Mouse (Mus musculus) cerebellum, postnatal 36 days (tissue): ENCODE results near the gene Gfy.
A peak's percentile ranks its signal among the peaks of the same experiment; 100 is the strongest.
"Not testable (repeated sequence)": the region's sequence is repeated elsewhere in the genome, so short reads cannot be mapped to it uniquely, and the experiment has no call there.

Experiments
- DNase-seq, 2 experiments: peaks; one replicate each; pipeline ENCODE4 v3.0.0; 2021 to 2022; ENCODE audit warnings: mixed read lengths in 2 of 2

Gene Gfy

DNA sequence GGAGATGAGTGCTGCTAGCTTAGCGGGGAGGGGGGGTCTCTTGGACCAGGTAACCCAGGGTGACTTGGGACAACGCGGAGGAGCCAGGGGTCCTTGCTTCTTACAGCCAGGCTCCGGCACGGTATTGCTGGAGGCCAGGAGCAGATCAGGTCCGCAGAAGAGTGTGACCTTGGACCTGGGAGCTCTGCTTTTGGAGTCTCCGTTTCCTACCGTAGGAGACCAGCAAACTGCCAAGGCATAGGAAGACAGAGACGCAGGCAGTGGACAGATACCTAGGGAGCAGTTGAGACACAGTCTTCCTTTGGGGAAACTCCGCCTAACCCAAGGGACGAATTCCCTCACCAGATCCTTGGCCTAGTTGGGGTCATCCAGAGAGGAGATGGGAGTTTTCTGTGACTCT, 13.7 kb downstream of the Gfy start:
- peak in 1 of 2 experiments; percentile 22 for DNase-seq

DNA sequence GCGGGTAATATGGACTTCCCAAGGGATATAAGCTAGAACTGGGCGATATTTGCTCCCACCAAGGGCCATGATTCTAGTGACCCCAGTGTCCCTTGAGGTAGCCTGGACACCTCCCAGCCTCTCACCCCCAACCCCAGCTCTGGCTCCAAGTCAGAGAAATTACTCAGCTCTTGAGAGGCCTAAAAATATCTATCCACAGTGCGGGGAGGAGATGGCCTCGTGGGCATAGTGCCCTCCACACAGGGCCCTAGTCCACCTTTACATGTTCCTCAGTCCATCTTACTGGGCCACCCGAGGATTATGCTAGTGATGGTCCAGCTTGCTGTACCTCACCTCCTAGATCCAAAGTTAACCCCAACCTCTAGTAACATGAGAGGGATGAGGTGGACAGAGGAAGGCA, 14.5 kb downstream of the Gfy start:
- peak; percentile 66 to 74 for DNase-seq

DNA sequence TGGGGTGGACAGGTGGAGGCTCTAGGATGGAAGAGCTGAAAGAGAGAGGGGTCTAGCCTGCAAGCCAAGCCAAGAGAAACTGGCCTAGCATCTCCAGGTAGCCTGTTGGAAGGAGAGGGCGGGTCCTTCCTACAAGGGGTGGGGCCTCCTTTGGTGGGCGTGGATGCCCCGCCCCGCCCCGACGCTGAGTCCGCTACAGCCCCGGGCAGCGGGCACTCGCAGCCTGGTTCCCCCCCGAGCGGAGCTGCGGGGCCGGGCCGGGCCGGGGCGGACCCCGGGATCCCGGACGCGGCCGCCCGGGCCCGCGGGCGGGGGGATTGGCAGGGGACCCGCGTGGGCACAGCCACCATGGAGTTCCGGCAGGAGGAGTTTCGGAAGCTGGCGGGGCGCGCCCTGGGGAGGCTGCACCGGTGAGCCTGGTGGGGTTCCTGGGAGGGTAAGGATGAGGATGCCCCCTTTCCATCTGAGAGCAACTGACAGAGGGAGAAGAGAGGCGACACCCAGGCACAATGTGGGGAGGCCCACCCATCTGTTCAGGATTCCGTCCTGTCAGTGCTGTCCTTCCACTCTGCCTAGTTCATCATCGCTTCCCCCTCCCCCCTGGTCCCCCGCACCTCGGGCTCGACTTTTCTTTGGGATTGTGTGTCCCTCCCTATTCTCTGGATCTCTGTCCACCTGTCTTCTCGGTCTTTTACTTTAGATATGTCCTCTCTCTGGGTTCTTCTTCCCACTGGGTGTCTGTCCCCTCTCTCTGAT, 15.5 kb downstream of the Gfy start, which contains the start of gene Slc17a7:
Slc17a7 (plus strand) TSS at position 215 of the 756 bp plus-strand sequence.
- peak; percentile 79 to 85 for DNase-seq

DNA sequence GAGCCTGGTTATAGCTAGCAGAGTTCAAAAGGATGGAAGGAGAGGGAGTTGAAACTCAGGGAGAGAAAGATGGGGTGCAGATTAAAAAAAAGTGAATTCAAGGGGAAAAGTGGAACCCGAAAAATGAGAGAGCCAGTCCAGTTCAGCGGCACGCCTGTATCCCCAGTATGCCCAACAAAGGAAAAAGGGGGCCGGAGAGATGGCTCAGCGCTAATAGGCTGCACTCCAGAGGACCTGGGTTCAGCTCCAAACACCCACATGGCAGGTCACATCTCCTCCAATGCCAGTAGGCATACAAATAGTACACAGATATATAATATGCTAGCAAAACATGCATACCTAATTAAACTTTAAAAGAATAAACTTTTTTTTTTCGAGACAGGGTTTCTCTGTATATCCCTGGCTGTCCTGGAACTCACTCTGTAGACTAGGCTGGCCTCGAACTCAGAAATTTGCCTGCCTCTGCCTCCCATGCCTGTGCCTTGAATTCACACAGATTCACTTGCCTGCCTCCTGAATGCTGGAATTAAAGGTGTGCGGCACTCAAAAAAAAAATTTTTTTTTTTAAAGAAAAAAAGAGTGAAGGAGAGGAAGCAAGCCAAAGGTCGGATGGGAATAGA, 16.3 kb downstream of the Gfy start:
- no peak for DNase-seq

DNA sequence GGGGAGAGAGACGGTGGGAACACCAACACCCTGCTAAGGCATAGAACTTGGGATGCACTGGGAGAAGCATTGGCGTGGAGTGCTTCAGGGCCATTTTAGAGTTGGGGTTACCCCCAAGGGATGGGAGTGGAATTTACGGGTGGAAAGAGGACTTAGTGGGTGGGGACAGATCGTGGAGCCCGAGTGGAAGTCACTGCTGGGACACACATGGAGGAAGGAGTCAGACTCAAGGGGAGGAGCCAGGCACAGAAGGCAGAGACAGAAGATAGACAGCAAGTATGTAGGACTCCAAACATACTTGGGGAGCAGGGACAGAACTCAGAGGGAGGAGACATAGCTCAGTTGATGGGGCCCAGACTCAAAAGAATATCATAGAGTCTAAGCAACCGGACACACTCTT, 16.8 kb downstream of the Gfy start:
- no peak for DNase-seq

DNA sequence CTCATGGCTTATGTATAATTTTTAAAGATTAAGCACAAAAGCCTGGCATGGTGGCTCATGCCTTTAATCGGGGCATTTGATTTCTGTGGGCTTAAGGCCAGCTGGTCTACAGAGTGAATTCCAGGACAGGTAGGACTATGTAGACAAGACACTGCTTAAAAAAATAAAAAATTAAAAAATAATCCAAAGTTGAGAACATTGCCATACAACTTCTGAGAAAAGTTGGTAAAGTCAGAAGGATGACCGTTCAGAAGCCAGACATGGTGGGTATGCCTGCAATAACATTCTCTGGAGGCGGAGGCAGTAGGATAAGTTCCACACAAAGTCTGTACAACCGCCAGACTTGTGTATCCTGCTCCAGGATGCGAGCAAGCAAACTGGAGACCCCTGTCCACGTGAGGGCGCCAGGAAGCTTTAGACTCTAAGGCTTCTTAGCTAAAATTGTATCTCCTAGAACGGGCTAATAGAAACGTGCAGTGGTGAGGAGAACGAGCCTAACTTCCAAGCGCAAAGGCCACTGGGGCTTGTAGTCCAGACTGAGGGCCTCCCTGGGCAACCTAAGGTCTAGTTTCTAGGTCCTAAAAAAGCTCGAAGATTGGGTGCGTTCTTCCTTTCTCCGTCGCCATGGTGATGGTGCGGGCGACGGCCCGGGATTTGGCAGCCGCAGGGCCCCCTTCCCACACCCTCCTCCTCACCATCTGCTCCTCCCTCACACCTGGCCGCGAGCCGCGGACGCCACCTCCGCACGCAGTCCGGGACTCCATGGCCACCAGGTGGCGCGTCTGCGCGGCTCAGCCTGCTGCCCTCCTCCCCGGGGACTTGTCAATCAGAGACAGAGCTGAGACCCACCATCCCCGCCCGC, 17.5 kb downstream of the Gfy start:
- peak; percentile 98 to 99 for DNase-seq

DNA sequence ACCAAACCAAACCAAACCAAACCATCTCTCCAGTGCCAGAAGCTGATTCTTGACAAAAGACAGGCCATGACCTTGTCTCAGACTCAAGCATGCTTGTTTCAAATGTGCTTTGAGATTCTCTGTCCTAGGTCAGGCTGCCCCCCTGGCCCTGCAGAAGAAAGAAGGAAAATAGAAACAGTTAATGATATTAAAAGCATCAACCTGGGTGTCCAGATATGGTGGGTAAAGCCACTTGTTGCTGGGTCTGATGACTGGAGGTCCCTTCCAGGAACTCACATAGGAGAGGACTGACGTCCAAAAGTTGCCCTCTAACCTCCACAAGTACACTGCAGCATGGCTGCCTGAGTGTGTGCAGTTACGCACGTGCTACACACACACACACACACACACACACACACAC, 18.5 kb downstream of the Gfy start:
- no peak for DNase-seq

DNA sequence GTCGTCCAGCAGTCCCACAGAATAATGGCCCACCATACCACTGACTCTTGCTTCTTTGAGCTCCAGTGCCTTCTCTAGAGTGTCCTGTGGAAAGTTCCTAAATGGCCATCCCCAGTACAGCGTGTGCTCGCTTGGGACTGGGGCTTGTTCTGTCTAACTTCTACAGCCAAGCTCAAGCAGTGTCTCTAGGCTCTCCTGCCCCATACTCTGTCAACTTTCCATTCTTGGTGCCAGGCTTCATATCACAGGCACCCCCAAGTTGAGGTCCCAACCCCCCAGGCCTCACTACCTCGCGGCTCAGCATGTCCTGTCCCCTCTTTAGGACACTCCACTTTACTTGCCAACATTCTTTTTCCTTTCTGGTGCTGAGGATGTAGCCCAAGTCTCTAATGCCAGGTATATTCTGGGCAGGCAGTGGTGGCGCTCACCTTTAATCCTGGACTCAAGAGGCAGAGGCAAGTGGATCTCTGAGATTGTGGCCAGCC, 19.0 kb downstream of the Gfy start:
- DNase-seq = no peak

DNA sequence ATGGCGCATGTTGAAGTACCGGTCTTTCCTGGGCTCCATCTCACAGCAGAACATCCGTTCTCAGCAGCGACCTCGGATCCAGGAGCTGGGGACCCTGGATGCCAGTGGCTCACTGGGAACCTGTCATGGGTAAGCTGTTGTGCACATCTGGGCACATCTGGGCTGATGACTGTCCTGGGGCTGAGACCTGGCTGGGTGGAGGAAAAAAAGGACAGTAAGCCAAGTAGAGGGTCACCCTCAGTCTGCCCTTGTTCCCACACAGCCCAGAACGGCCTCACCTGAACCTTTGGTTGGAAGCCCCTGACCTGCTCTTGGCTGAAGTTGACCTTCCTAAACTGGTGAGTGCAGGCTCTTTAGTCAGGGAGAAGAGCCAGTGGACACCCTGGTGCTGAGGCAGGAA, 20.4 kb downstream of the Gfy start:
- DNase-seq = no peak

DNA sequence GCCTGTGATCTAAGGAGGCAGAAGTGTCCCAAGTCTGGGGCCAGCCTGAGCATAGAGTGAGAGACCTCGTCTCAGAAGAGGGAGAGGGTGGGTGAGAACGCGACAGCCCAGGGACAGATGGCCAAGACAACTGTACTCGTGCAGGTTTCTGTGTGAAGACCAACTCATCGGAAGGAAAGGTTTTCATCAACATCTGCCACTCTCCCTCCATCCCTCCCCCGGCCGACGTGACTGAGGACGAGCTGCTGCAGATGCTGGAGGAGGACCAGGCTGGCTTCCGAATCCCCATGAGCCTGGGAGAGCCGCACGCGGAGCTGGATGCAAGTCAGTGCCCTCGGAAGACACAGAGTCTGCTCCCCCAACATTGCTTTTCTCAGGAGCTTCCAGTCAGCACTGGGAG, 21.9 kb downstream of the Gfy start:
- DNase-seq = no peak

DNA sequence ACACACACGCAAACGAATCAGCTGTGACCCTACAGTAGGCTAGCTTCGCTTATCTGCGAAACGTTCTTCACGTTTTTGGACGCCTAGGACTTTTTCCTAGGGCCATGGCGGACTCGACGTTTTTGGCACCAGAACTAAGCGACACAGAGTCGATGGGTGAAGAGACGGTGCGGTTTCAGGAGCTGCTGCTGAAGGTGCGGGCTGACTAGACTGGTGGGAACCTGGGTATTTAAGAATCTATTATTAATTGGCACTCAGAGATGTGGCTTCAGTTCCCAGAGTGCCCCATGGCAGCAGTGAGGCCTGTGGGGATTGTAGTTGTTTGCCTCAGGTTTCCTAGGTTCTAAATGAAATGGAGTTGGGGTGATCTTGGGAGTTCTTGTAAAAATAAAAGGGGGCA, 23.2 kb downstream of the Gfy start:
- no peak for DNase-seq

DNA sequence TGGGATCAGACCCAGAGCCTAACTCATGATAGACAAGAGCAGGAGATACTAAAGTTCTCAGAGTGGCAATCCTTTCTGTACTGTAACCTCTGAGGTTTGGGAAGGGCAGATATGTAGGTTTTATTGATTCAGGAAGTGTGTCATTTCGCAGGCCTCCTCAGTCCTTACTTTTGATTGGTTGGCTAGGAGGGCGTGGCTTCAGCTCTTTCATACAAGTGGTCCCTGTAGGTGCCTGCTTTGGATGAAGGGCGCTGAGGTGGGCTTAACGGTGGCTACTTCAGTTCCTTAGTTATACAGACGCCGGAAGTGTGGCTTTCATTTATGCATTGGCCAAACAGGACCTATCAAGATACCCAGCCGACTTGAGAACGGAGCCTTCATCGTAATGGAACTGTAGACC, 23.8 kb downstream of the Gfy start:
- DNase-seq = no peak

DNA sequence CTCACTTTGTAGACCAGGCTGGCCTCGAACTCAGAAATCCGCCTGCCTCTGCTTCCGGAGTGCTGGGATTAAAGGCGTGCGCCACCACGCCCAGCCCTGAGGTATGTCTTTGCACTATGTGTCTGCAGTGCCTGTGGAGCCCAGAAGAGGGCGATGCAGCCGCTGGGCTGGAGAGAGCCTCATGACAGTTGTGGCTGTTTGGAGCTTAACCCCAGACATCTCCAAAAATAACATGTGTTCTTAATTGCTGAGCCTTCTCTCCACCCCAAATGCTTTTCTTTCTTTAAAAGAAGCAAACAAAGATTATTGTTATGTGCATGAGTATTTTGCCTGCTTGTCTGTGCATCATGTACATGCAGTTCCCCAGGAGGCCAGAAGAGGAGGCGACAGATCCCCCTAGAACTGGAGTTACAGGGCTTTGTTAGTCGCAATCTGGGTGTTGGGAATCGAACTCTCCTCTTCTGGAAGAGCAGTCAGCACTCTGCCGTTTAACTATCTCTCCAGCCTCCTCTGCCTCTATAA, 24.3 kb downstream of the Gfy start:
- DNase-seq = peak; percentile 66 to 68

DNA sequence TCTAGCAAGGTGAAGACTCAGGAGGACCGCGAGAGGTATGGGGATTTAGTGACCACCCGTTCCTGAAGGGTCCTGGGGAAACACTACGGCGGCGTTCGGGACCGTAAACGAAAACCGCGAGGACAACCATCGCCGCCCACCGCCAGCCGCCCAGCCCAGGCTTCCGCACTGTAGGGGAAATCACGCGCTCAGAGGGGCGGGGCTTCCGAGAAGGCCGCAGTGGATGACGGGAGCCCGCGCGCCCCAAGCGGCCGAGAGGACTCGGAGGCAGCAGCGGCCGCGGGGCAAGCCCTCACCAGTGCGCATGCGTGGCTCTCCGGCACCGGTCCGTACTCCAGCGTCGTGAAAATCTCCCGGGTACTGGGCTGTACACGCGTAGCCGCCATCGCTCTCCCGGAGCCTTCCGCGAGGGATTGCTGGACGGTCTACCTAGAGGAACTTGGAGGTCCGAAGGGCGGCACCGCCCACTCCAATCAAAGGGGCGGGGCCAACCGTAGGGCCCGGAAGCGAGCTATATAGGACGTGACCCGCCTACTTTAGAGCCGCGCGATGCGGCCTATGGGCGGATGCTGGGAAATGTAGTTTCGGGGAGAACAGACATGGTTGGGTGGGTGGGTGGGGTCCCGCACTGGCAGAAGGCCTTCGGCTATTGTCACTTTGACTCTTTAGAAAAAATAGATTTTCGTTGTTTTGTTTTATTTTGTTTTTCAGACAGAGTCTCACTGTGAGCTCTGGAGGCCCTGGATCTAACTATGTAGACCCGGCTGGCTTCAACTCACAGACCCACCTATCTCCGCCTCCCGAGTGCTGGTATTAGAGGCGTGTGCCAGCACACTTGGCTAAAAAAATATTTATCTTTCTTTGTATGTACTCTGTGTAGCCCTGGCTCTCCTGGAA, 25.0 kb downstream of the Gfy start, which contains the start of the genes Pih1d1 and Aldh16a1:
Pih1d1 (plus strand) TSS at position 208 of the 897 bp plus-strand sequence.
Aldh16a1 (minus strand) TSS at position 489 of the 897 bp plus-strand sequence.
- DNase-seq = peak; percentile 98

DNA sequence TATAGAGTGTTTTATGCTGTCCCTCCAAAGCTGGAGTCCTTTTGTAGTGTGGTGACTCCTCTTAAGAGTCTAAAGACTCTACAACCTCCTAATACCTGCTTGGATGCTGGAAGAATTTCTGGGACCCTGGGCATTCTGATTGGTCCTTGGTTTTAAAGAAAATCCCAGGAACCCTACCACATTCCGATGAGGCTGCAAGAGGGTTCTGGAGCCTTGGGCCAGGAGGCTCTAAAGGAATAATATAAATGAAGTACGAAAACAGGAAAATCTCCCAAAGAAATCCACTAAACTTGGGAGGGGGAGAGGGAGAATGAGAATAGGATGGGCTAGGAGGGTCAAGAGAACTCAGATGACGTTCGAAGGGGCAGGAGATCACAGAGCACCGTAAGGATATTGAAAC, 25.8 kb downstream of the Gfy start:
- DNase-seq = no peak

DNA sequence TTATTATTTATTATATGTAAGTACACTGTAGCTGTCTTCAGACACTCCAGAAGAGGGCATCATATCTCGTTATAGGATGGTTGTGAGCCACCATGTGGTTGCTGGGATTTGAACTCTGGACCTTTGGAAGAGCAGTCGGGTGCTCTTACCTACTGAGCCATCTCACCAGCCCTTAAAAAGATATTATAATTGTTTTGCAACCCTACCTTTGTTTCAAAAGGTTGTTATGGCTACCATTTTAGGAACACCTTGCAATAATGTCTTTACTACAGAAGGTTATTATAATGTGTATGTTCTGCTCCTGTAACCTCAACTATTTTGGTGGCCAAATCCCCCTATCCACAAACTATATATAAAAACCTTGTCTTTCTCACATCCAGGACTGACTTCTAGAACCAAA, 26.3 kb downstream of the Gfy start:
- DNase-seq = not testable (repeated sequence)

DNA sequence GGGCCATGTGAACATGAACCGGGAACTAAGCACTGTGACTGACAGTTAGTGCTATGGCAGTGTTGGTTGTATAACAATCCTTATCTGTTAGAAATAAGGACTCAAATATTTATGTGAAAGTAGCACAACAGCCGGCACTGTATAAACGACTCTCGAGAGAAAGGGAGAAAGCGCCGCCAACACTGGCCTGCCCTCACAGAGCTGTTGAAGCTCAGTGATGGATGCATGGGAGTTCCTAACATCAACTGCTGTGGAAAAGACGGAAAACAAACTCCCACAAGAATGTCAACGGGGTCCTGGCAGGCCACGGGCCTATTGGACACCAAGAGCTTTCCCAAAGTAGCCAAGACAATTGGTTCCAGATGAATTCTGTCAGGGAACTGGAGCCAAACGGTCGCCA, 28.1 kb downstream of the Gfy start:
- DNase-seq = no peak

DNA sequence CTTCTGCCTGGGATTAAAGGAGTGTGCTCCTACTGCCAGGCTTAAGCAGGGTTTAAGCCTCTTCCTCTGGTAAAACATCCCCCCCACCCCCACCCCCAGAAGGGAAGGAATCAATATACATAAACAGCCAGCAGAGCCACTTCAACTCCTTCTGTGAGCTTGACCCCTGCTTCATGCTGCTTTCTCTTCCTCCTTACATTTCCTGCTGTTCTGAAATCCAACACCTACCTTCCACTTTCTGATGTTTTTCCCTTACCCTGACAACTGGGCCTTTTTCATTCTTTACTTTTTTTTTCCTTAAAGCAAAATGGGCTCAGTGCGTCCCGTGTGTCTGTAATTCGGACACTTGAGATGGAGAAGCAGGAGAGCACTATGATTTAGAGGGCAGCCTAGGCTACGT, 29.0 kb downstream of the Gfy start:
- no peak for DNase-seq

DNA sequence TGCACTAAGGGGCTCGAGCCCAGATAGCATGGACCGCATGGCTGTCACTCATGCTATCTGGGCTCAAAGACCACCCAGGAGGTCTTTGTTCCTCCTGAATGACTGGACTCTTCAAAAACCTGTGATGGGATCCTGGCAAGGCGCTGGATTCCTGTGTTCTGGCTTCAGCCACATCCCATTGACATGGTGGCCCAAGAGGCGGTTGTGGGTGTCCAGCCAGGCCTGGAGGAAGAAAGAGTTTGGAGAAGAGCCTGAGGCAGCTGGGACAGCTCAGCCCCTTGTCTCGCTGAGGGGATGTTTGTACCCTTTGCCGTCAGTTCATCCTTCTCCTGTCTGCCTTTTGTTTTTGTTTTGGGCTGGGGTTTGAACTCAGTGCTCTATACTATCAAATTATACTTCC, 29.8 kb downstream of the Gfy start:
- DNase-seq = no peak

DNA sequence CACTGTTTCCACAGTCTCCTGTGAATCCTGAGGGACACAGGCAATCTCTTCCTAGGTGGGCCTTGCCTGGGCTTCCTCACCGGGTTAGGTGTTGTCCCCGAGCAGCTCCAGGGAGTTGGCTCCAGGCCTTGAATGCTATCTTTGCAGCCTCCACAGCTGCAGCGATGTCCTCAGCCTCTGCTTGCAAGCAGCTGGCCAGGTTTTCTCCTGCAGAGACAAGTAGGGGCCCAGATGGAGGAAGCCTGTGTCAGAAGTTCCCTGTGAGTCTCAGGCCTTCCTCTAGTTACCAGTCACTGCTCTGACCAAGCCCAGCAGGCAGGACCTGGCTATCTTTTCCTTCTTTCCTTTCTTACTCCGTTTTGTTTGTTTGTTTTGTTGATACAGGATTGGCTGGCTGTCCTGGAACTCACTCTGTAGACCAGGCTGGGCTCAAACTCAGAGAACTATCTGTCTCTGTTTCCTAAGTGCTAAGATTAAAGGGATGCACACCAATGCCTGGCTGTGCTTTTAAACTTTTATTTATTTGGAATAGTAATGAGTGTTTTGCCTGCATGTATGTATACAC, 30.8 kb downstream of the Gfy start:
- DNase-seq = no peak

DNA sequence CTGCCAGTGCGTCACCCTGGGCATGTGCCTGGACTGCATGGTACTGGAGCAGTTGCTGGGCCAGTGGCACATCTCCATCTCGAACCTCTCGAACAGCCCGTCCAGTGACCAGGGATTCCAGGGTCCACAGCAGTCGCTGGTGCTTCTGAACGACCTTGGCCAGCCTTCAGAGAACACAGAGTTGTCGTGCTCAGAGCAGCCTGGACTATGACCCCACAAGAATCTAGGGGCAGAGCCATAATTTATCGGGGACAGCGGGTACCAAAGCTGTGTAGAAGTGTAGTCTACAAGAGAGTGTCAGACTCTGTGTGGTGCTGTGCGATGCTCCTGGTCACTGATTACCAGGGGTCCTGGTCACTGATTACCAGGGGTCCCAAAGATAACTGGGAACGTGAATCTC, 31.5 kb downstream of the Gfy start:
- no peak for DNase-seq

DNA sequence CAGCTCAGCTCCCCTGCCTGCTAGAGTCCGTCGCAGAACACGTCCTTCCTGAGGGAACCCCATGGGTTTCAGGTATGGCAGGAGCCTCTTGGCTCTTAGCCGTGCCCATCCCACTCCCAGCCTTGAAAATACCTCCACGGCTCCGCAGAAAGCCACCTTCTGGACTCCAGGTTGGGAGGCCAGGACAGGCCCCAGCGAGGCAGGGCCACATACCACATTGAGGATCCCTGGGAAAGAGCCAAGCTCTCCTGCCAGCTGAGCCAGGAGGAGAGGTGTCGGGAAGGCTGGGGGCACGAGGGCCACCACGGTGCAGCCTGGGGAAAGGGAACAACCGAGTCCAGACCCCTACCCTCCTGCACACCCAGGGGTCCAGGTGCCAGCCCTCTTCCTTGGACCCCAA, 32.1 kb downstream of the Gfy start:
- DNase-seq = no peak
